Mouse (Mus musculus) lung, embryonic 15.5 days (tissue): ENCODE results near the gene Cyp2d11. TPM values are rescaled to one million over a fixed set of nuclear protein-coding genes. Genes with fewer than 3 reads are reported as not detected.
A peak's percentile ranks its signal among the peaks of the same experiment; 100 is the strongest.
"Not testable (repeated sequence)": the region's sequence is repeated elsewhere in the genome, so short reads cannot be mapped to it uniquely, and the experiment has no call there.

ENCODE experiments used
- ATAC-seq: fragments of 200-750 bp; cut with Nextera tagmentation; 2 replicates; pipeline ENCODE4 v1.8.0; 2017; ENCODE audit warnings: moderate number of reproducible peaks, borderline replicate concordance; ENCODE audit not compliant: low FRiP score, low TSS enrichment; ENCODE audit errors: extremely low read depth
- H3K27ac ChIP-seq: fragments of 300-500 bp; sonication (generic); 2 replicates; pipeline ENCODE4 v1.5.1; 2015; ENCODE audit warnings: moderate library complexity, mild to moderate bottlenecking, inconsistent platforms
- H3K27me3 ChIP-seq: fragments of 300-500 bp; sonication (generic); 2 replicates; pipeline ENCODE4 v1.6.1; 2015; ENCODE audit warnings: inconsistent platforms
- H3K36me3 ChIP-seq: fragments of 300-500 bp; sonication (generic); 2 replicates; pipeline ENCODE4 v1.6.1; 2015; ENCODE audit warnings: inconsistent platforms
- H3K4me1 ChIP-seq: fragments of 300-500 bp; sonication (generic); 2 replicates; pipeline ENCODE4 v1.6.1; 2015; ENCODE audit warnings: inconsistent platforms
- H3K4me2 ChIP-seq: fragments of 300-500 bp; sonication (generic); 2 replicates; pipeline ENCODE4 v1.6.1; 2015; ENCODE audit warnings: inconsistent platforms, mild to moderate bottlenecking, moderate library complexity
- H3K4me3 ChIP-seq: fragments of 300-500 bp; sonication (generic); 2 replicates; pipeline ENCODE4 v1.5.1; 2015; ENCODE audit warnings: mild to moderate bottlenecking, inconsistent platforms
- H3K9ac ChIP-seq: fragments of 300-500 bp; sonication (generic); 2 replicates; pipeline ENCODE4 v1.6.1; 2015; ENCODE audit warnings: inconsistent platforms
- H3K9me3 ChIP-seq: fragments of 300-500 bp; sonication (generic); 2 replicates; pipeline ENCODE4 v1.6.1; 2016; ENCODE audit warnings: inconsistent platforms
- WGBS: fragments of 180-500 bp; shearing (Covaris S2); methylation state at CpG from one replicate; pipeline ENCODE4 v1.1.7; 2015; 5-methylcytosine and 5-hydroxymethylcytosine counted together
- polyA plus RNA-seq: library from polyadenylated mRNA; unstranded; fragments of >200 nt; fragmentation: Nextera tagmentation; extraction: Ambion mirVana; gene quantifications from 2 replicates; pipeline ENCODE4 v1.2.1, GENCODE M21; 2015

Gene Cyp2d11
- polyA plus RNA-seq, 1 experiment from 2014 or later, result not detected

DNA sequence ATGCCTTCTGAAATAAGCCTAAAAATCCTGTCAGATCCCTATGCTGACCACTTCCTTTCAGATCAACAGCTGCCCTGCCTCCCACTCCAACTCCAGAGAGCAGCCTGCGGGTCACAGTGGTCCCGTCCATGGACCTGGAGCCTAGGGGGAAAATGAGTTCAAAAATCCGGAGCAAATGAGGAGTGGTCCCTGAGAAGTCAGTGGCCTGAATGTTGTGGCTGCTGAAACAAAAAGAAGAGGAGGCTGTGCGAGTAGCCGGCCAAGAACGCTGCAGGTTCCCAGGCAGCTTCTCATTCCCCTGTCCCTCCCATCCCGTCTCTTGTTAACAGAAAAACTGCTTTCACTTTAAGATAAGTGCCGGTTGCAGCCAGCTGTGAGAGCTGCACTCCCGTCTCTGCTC lies 29.3 kb downstream of the Cyp2d11 start:
- not testable (repeated sequence) for H3K4me1 ChIP-seq, H3K4me3 ChIP-seq, H3K9me3 ChIP-seq, H3K27ac ChIP-seq, ATAC-seq, H3K27me3 ChIP-seq, H3K9ac ChIP-seq, H3K36me3 ChIP-seq
- WGBS, result 10% methylated on average over 7 of the region's 9 CpGs
- H3K4me2 ChIP-seq, result 0 out of 2 replicates have a peak overlapping the region, but pooled peaks have one; percentile 24

GRCm38 (mm10) chr15:82363801-82364200 lies 30.0 kb downstream of the Cyp2d11 start:
- H3K9me3 ChIP-seq, H3K27me3 ChIP-seq, H3K27ac ChIP-seq, H3K4me2 ChIP-seq, H3K36me3 ChIP-seq, H3K4me3 ChIP-seq, H3K4me1 ChIP-seq, ATAC-seq, H3K9ac ChIP-seq: not testable (repeated sequence)
- WGBS, result 67% methylated on average over 8 of the region's 12 CpGs

- H3K27me3 ChIP-seq, result no peaks in the 10 kb centered on the region
- no peak overlapping the region for H3K9ac ChIP-seq
- H3K4me3 ChIP-seq, result no peak overlapping the region
- H3K36me3 ChIP-seq, result no peaks in the 10 kb centered on the region
- H3K4me2 ChIP-seq, result no peak overlapping the region
- H3K27ac ChIP-seq, result no peak overlapping the region
- WGBS, result 74% methylated on average over 3 of the region's 4 CpGs
- no peaks in the 10 kb centered on the region for H3K9me3 ChIP-seq
- ATAC-seq, result no peak
- peaks cover 7% of the 10 kb centered on the region; the same call in 1 of the 2 replicates for H3K4me1 ChIP-seq
Observed at GRCm38 (mm10) chr15:82362234-82362633, 31.6 kb downstream of the Cyp2d11 start.

GRCm38 (mm10) chr15:82361459-82362018 lies 32.3 kb downstream of the Cyp2d11 start:
- no peak overlapping the region for H3K9ac ChIP-seq
- H3K4me3 ChIP-seq, result no peak overlapping the region
- no peaks in the 10 kb centered on the region for H3K27me3 ChIP-seq
- no peaks in the 10 kb centered on the region for H3K9me3 ChIP-seq
- H3K4me1 ChIP-seq, result peaks cover 7% of the 10 kb centered on the region; the same call in 1 of the 2 replicates
- H3K36me3 ChIP-seq, result no peaks in the 10 kb centered on the region
- no peak overlapping the region for H3K4me2 ChIP-seq
- ATAC-seq, result 0 out of 2 replicates have a peak, but pooled peaks have one; percentile 35
- WGBS, result 59% methylated on average over 11 of the region's 11 CpGs
- no peak overlapping the region for H3K27ac ChIP-seq

GRCm38 (mm10) chr15:82358431-82359260 lies 35.2 kb downstream of the Cyp2d11 start:
- peak overlapping the region; percentile 18; the same call in 1 of the 2 replicates for H3K4me2 ChIP-seq
- ATAC-seq, result no peak
- H3K27me3 ChIP-seq, result no peaks in the 10 kb centered on the region
- H3K4me1 ChIP-seq, result peaks cover 11% of the 10 kb centered on the region; the same call in 1 of the 2 replicates
- H3K9me3 ChIP-seq, result no peaks in the 10 kb centered on the region
- no peak overlapping the region; the same call in 1 of the 2 replicates for H3K9ac ChIP-seq
- WGBS, result 48% methylated on average over 22 of the region's 22 CpGs
- H3K36me3 ChIP-seq, result no peaks in the 10 kb centered on the region
- no peak overlapping the region for H3K4me3 ChIP-seq
- H3K27ac ChIP-seq, result no peak overlapping the region

DNA sequence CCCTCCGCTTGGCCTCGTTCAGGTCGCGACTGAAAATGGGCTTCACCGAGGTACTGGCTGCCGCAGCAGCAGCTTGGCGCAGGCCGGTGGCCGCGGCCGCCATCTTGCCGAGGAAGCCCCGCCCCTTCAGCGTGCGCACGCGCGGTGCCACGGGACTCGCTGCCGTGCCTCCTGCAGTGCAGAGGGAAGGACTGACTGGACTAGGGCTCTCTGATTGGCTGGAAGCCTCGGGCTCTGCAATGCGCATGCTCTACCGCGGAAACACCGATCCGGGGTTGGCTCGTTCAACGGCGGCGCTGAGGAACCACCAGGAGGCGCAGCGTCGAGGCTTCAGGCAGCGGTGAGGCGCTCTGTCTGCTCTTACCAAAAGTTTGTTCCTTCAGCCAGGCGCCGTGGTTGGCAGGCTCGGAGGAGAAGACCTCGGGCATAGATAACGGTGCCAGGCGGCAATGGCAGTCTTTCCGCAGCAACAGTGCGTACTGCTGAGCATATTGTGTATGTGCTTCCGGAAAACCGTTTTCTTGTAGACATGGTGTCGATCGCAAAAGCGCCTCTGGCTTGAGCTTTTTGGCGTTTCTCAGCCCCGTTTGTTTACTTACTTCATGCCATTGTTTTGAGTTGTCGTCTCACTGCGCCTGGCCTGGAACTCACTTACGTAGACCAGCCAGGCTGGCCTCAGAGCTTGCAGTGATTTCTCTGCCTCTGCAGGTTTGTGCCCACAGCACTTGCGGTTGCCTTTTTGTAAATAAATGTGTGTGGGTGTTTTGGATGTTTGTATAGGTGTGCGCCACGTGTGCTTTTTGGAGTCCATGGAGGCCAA lies 39.5 kb downstream of the Cyp2d11 start, which contains the start of gene Ndufa6:
TSS of gene Ndufa6 (minus strand) at position 197 of the 820 bp plus-strand sequence.
- peak within 1 kb of the TSS; percentile 83 for H3K4me2 ChIP-seq
- H3K9ac ChIP-seq, result peak within 1 kb of the TSS; percentile 87
- peak; percentile 99 for ATAC-seq
- 2% methylated on average over 57 of the region's 57 CpGs for WGBS
- H3K27me3 ChIP-seq, result no peaks in the 10 kb centered on the region
- H3K36me3 ChIP-seq, result peaks cover 16% of the 10 kb centered on the region
- peaks cover 25% of the 10 kb centered on the region for H3K4me1 ChIP-seq
- no peaks in the 10 kb centered on the region for H3K9me3 ChIP-seq
- peak within 1 kb of the TSS; percentile 69 for H3K4me3 ChIP-seq
- peak within 1 kb of the TSS; percentile 95 for H3K27ac ChIP-seq

- Histone ChIP-seq H3K4me3 (peak overlapping the region; percentile 69), H3K27ac (peak overlapping the region; percentile 33; the same call in 1 of the 2 replicates), H3K36me3 (peaks cover 22% of the 10 kb centered on the region), H3K9ac (peak overlapping the region; percentile 87), H3K27me3 (no peaks in the 10 kb centered on the region), H3K4me2 (peak overlapping the region; percentile 83), H3K9me3 (no peaks in the 10 kb centered on the region), H3K4me1 (peaks cover 21% of the 10 kb centered on the region)
- 0 out of 2 replicates have a peak, but pooled peaks have one; percentile 29 for ATAC-seq
- under 1% methylated on average over 23 of the region's 23 CpGs for WGBS
Observed at GRCm38 (mm10) chr15:82353745-82354113, 40.1 kb downstream of the Cyp2d11 start.

- H3K27me3 ChIP-seq, result no peaks in the 10 kb centered on the region
- H3K27ac ChIP-seq, result 0 out of 2 replicates have a peak overlapping the region, but pooled peaks have one; percentile 33
- no peaks in the 10 kb centered on the region for H3K9me3 ChIP-seq
- ATAC-seq, result no peak
- WGBS, result 23% methylated on average over 14 of the region's 14 CpGs
- H3K9ac ChIP-seq, result peak overlapping the region; percentile 87
- peaks cover 27% of the 10 kb centered on the region for H3K36me3 ChIP-seq
- H3K4me1 ChIP-seq, result peaks cover 18% of the 10 kb centered on the region
- H3K4me2 ChIP-seq, result peak overlapping the region; percentile 83
- peak overlapping the region; percentile 69 for H3K4me3 ChIP-seq
Observed at GRCm38 (mm10) chr15:82353078-82353744, 40.6 kb downstream of the Cyp2d11 start.

DNA sequence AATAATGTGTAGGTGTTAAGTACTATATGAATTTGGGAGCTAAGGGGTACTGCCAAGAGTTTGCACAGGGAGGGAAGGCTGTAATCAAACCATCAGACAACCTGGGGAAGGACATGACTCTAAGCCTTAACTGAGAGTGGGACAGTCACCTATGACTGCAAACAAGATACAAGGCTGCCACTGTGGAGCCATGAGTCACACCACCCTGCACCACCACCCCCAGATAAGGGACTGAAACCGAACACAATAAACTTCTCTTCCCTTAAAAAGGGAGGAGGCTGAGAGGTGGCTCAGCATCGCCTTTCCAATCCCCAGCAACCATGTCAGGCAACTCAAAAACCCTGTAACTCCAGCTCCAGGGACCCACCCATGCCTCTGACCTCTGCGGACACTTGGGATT lies 42.3 kb downstream of the Cyp2d11 start:
- Histone ChIP-seq H3K9me3 (no peaks in the 10 kb centered on the region), H3K9ac (no peak overlapping the region), H3K4me1 (peaks cover 28% of the 10 kb centered on the region), H3K4me2 (no peak overlapping the region), H3K27ac (no peak overlapping the region), H3K4me3 (no peak overlapping the region), H3K36me3 (peaks cover 33% of the 10 kb centered on the region), H3K27me3 (no peaks in the 10 kb centered on the region)
- 83% methylated on average over 3 of the region's 3 CpGs for WGBS
- no peak for ATAC-seq

DNA sequence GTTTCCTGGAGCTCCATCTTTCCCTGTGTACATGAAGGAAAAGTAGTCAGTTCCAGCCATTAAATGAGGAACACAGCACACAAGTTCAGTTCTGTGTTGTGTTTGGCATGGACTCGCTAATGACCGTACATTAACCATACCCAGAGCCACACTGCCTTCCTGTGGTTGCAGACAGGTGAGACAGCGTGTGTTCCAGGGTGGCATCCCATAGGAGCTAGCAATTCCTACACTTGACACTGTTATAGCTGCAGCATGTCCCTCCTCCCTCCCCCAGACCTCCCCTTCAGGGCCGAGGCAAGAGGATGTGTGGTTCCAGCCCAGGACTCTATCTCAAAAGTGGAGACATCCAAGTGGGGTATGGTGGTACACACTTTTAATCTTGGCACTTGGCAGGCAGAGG lies 43.5 kb downstream of the Cyp2d11 start:
- Histone ChIP-seq H3K4me1 (peaks cover 28% of the 10 kb centered on the region), H3K27me3 (no peaks in the 10 kb centered on the region), H3K9ac (no peak overlapping the region), H3K4me3 (no peak overlapping the region), H3K36me3 (peaks cover 33% of the 10 kb centered on the region), H3K9me3 (no peaks in the 10 kb centered on the region), H3K4me2 (no peak overlapping the region), H3K27ac (no peak overlapping the region)
- WGBS, result 85% methylated on average over 4 of the region's 4 CpGs
- no peak for ATAC-seq

DNA sequence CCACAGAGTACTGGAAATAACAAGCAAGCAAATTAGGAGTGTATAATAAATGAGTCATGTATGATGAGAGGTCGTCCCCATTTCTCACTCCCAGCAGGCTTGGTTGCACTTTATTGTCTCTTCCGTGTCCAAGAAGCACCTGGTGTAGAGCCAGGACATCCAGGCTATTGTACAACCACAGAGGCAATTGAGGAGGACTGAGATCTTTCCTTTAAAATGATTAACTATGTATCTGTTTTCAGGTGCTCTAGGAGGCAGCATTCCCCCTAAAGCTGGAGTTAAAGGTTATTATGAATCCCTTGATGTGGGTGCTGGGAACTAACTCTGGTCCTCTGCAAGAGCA lies 44.9 kb downstream of the Cyp2d11 start:
- Histone ChIP-seq H3K4me3 (no peak overlapping the region), H3K4me1 (peaks cover 23% of the 10 kb centered on the region), H3K27me3 (no peaks in the 10 kb centered on the region), H3K27ac (no peak overlapping the region), H3K9me3 (no peaks in the 10 kb centered on the region), H3K36me3 (peaks cover 33% of the 10 kb centered on the region), H3K4me2 (no peak overlapping the region), H3K9ac (no peak overlapping the region)
- WGBS, result 86% methylated on average over 2 of the region's 2 CpGs
- ATAC-seq, result no peak
